Mouse (Mus musculus) lung, postnatal 0 days (tissue): Measurements from ENCODE around the gene Sumo1.

Experiments used
- CTCF ChIP-seq: IDR thresholded peaks from 2 replicates; pipeline ENCODE4 v1.5.1; 2016; ENCODE audit warnings: antibody characterized with exemption, mild to moderate bottlenecking
- EP300 ChIP-seq: IDR thresholded peaks from 2 replicates; pipeline ENCODE4 v1.6.1; 2016; ENCODE audit warnings: antibody characterized with exemption, mild to moderate bottlenecking, control low read depth

DNA sequence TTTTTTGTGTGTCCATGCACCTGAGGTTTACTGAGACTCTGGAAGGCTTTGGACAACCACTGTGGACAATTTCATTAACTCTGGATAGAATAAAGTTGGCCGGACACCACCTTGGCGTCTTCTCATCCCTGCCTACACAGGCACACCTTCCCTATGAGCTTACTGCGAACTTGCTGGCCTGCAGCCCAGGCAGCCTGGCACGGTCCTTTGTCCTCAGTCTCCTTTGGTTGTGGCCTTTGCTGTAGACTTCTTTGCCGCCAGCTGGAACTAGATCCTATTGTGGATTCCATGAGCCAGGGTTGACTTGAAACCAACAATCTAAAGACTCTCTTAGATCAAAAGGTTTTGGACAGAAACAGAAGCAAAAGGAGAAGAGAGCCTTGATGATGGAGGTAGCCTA, 45.2 kb downstream of the Sumo1 start:
- TF ChIP-seq CTCF (no peak), EP300 (no peak)
